Mouse (Mus musculus) v-Abl transformed pro-B cells (cell line): Measurements from ENCODE around the gene Schip1.

Experiments
- in situ Hi-C, 2 experiments: fragments of 400-800 bp; cut with MboI; formaldehyde crosslinking; loops; one replicate each; pipeline ENCODE4 v1.15.1; 2025; ENCODE audit not compliant: unreplicated experiment in 2 of 2

Gene Schip1

GRCm38 (mm10) chr3:68453719-68454455 is 389.3 kb downstream of the Schip1 start:
- in situ Hi-C loops = no loop called here

GRCm38 (mm10) chr3:68466643-68467042 is 402.0 kb downstream of the Schip1 start:
- in situ Hi-C loops = no loop called here

- in situ Hi-C loops = no loop called here
These were observed 403.5 kb downstream of the Schip1 start for GRCm38 (mm10) chr3:68467941-68468687.

GRCm38 (mm10) chr3:68469643-68470042 is 405.0 kb downstream of the Schip1 start:
- in situ Hi-C loops = no loop called here

- in situ Hi-C loops = no loop called here
These were observed 405.5 kb downstream of the Schip1 start for GRCm38 (mm10) chr3:68470061-68470460.

- in situ Hi-C loops = no loop called here
These were observed 406.0 kb downstream of the Schip1 start for GRCm38 (mm10) chr3:68470622-68471021.

GRCm38 (mm10) chr3:68476336-68476735 is 411.7 kb downstream of the Schip1 start:
- in situ Hi-C loops = no loop called here

- in situ Hi-C loops = no loop called here
These were observed 412.9 kb downstream of the Schip1 start for GRCm38 (mm10) chr3:68477478-68477877.

GRCm38 (mm10) chr3:68479266-68479665 is 414.7 kb downstream of the Schip1 start:
- in situ Hi-C loops = no loop called here

- in situ Hi-C loops = no loop called here
These were observed 418.9 kb downstream of the Schip1 start for GRCm38 (mm10) chr3:68483517-68483916.

- in situ Hi-C loops = no loop called here
These were observed 419.4 kb downstream of the Schip1 start for GRCm38 (mm10) chr3:68484021-68484420.

GRCm38 (mm10) chr3:68484561-68484960 is 420.0 kb downstream of the Schip1 start:
- in situ Hi-C loops = no loop called here

GRCm38 (mm10) chr3:68487621-68488020 is 423.0 kb downstream of the Schip1 start:
- in situ Hi-C loops = no loop called here

- in situ Hi-C loops = no loop called here
These were observed 423.7 kb downstream of the Schip1 start for GRCm38 (mm10) chr3:68488316-68488715.

- in situ Hi-C loops = no loop called here
These were observed 426.9 kb downstream of the Schip1 start for GRCm38 (mm10) chr3:68491516-68491915.

- in situ Hi-C loops = no loop called here
These were observed 427.5 kb downstream of the Schip1 start for GRCm38 (mm10) chr3:68492066-68492465.

GRCm38 (mm10) chr3:68492513-68492912 is 427.9 kb downstream of the Schip1 start:
- in situ Hi-C loops = no loop called here

GRCm38 (mm10) chr3:68493170-68493585 is 428.6 kb downstream of the Schip1 start:
- in situ Hi-C loops = no loop called here

- in situ Hi-C loops = no loop called here
These were observed 429.1 kb downstream of the Schip1 start for GRCm38 (mm10) chr3:68493586-68494295.

- in situ Hi-C loops = no loop called here
These were observed 429.9 kb downstream of the Schip1 start for GRCm38 (mm10) chr3:68494296-68495095.
